Mouse (Mus musculus) bone marrow macrophage, adult 2 months (primary cell): Measurements from ENCODE around the gene Daam2. TPM values are rescaled to one million over a fixed set of nuclear protein-coding genes. Genes with fewer than 3 reads are reported as not detected.

Experiments
- H3K27ac ChIP-seq: 2 replicates; pipeline ENCODE4 v1.5.1; 2012; ENCODE audit warnings: low read depth, low read length; ENCODE audit not compliant: insufficient read depth
- H3K4me1 ChIP-seq: 2 replicates; pipeline ENCODE4 v1.6.1; 2012; ENCODE audit warnings: low read length; ENCODE audit not compliant: control insufficient read depth, insufficient read depth
- H3K4me3 ChIP-seq: 2 replicates; pipeline ENCODE4 v1.5.1; 2012; ENCODE audit warnings: mild to moderate bottlenecking, low read length, moderate library complexity; ENCODE audit not compliant: insufficient read depth
- CTCF ChIP-seq: IDR thresholded peaks from 2 replicates; pipeline ENCODE4 v1.5.1; 2012; ENCODE audit warnings: low read depth, mild to moderate bottlenecking, low read length, moderate library complexity
- POLR2A ChIP-seq: IDR thresholded peaks from 2 replicates; pipeline ENCODE4 v1.6.1; 2012; ENCODE audit warnings: mild to moderate bottlenecking, low read depth, low read length, borderline replicate concordance
- polyA plus RNA-seq: library from polyadenylated mRNA; stranded (reverse); fragments of >200 nt; gene quantifications from 2 replicates; pipeline ENCODE4 v1.2.4, GENCODE M21; 2012; ENCODE audit not compliant: missing spikeins, insufficient read depth, insufficient read length

The Daam2 gene
- polyA plus RNA-seq, 1 experiment = not detected

- TF ChIP-seq CTCF (no peak), POLR2A (no peak)
- no peak overlapping the region for H3K27ac ChIP-seq
Observed at GRCm38 (mm10) chr17:49522435-49522834, 41.7 kb downstream of the Daam2 start.

DNA sequence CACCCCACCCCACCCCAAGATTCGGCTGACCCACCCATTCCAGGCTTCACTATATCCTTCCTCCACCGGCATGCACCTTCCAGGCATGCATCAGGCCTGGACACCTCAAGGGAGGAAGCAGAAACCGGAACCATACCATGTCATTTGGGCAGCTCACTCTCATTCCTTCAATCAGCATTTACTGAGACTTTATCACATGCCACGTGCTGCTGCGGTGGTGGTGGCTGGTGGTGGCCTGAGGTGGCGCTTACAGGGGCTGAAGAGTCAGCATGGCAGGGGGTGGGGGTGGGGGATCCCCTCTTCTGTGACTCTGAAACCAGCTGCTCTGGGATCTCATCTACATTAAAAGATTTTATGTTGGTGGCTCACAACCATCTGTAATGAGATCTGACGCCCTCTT is 42.1 kb downstream of the Daam2 start:
- H3K4me3 ChIP-seq = no peak overlapping the region
- H3K27ac ChIP-seq = no peak overlapping the region
- TF ChIP-seq POLR2A = no peak
- TF ChIP-seq CTCF = no peak
- H3K4me1 ChIP-seq = no peaks in the 10 kb centered on the region

More at GRCm38 (mm10) chr17:49522435-49522834, 41.7 kb downstream of the Daam2 start:
- no peaks in the 10 kb centered on the region for H3K4me1 ChIP-seq
- H3K4me3 ChIP-seq = no peak overlapping the region

DNA sequence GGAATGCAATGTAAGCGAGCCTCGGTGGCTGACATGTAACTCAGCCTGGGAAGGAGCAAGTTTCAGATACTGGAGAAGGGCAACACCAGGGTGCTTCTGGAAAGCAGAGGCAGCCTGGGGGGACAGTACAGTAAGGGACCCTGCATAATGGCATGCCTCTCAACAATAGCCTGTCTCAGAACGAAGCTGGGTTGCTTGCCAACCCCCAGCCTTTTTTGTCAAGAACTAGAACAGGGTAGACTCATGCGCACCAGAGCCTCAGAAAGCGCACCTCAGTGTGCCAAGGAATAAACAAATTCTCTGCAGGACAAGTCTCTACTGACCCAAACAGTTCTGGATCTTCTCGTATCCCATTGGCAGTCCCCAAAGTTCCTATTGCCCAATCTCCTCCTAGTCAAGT is 43.5 kb downstream of the Daam2 start:
- no peak for TF ChIP-seq CTCF
- no peak for TF ChIP-seq POLR2A

DNA sequence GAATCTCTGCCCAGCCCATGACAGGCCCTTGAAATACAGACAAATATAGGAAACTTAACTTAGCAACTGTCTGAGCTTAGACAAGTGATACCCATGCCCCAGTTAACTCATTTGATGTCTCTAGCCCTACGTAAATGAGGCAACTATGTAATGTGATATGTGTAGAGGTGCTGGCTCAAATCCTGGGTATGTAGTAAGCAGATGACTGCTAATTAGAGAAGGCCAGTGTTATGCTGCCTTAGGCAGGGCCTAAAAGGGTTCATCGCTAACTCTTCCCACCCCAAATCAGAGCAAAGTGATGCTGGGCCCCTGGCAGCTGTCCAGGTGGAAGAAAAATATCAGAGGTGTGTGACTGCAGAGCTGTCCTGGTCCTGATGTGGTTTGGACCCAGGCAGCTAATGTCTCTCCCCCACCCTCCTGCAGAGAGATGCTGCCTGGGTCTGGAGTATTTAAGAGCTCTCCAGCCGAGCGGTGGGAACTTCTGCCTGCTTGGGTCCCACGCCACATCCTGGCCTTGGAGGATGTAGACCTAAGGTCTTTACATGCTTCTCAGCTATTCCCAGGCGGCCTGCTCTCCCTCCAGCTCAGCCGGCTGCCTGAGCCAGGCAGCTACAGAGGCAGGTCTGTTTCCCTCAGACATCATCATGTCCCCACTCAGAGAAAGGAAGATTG is 44.4 kb downstream of the Daam2 start:
- Histone ChIP-seq H3K4me3 (no peak overlapping the region), H3K4me1 (no peaks in the 10 kb centered on the region), H3K27ac (no peak overlapping the region)
- TF ChIP-seq CTCF (no peak), POLR2A (no peak)

More for the DNA sequence above, 43.5 kb downstream of the Daam2 start:
- H3K4me3 ChIP-seq = no peak overlapping the region
- H3K4me1 ChIP-seq = no peaks in the 10 kb centered on the region
- H3K27ac ChIP-seq = no peak overlapping the region

GRCm38 (mm10) chr17:49517091-49517490 is 47.1 kb downstream of the Daam2 start:
- TF ChIP-seq CTCF (no peak), POLR2A (no peak)
- no peak overlapping the region for H3K4me3 ChIP-seq
- no peak overlapping the region for H3K27ac ChIP-seq
- no peaks in the 10 kb centered on the region for H3K4me1 ChIP-seq

DNA sequence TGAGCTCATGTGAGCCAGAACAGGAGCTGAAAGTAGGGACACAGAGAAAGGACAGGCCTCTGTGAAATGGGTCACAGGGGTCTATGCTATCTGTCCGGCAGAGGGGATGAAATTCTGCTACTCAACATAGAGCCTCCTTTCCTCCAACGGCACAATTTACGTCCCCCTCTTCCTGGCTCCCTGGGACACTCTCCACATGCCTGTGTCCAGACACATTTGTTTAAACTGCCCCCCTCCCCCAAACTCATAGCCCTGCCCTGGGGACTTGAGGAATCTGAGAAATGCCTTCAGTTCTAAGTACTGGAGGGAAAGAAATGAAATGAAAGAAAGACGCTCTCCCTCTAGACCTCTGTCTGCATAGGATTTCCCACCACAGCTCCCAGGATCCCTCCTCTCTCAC is 48.5 kb downstream of the Daam2 start:
- TF ChIP-seq POLR2A (no peak), CTCF (no peak)
- Histone ChIP-seq H3K4me1 (no peaks in the 10 kb centered on the region), H3K4me3 (no peak overlapping the region), H3K27ac (no peak overlapping the region)

DNA sequence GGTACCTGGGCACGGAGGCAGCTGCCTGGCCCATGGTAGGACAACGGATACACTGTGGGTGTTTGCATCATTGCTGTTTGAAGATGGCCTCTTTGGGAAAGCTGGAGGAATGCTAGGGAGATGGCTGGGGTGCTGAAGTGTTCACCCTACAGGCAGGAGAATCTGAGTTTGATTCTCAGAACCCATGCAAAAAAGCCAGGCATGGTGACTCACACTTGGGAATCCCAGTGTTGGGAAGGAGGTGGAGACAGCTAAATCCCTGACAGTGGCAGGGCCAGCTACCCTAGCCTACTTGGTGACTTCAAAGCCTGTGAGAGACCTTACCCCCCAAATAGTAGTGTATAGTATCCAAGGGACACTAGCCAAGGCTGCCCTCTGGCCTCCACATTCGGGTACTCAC is 49.0 kb downstream of the Daam2 start:
- no peak for TF ChIP-seq POLR2A
- no peak for TF ChIP-seq CTCF

DNA sequence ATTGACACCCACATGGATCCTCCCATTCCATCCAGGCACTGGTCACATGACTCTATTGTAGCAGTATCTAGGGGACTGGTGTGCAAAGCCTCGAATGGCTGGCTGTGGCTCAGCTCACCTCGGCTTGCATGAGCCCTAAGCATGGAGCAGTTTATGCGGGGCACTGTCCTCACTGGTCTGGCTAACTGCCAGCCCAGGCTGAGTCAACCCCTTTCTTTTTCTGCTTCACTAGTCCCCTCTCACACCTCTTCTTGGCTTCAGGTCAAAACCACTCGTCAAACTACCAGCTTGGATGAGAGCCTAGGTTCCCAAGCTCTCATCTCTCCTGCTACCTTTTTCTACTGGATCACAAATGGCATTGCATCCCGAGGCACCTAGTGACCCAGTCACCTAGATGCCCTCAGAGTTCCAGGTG is 51.5 kb downstream of the Daam2 start:
- H3K4me3 ChIP-seq = no peak overlapping the region
- no peaks in the 10 kb centered on the region for H3K4me1 ChIP-seq
- H3K27ac ChIP-seq = no peak overlapping the region
- no peak for TF ChIP-seq POLR2A
- TF ChIP-seq CTCF = no peak

More for the DNA sequence above, 49.0 kb downstream of the Daam2 start:
- H3K4me1 ChIP-seq = no peaks in the 10 kb centered on the region
- H3K27ac ChIP-seq = no peak overlapping the region
- no peak overlapping the region for H3K4me3 ChIP-seq

- no peak for TF ChIP-seq POLR2A
- no peak for TF ChIP-seq CTCF
- H3K27ac ChIP-seq = no peak overlapping the region
Observed at GRCm38 (mm10) chr17:49509431-49509830, 54.7 kb downstream of the Daam2 start.

DNA sequence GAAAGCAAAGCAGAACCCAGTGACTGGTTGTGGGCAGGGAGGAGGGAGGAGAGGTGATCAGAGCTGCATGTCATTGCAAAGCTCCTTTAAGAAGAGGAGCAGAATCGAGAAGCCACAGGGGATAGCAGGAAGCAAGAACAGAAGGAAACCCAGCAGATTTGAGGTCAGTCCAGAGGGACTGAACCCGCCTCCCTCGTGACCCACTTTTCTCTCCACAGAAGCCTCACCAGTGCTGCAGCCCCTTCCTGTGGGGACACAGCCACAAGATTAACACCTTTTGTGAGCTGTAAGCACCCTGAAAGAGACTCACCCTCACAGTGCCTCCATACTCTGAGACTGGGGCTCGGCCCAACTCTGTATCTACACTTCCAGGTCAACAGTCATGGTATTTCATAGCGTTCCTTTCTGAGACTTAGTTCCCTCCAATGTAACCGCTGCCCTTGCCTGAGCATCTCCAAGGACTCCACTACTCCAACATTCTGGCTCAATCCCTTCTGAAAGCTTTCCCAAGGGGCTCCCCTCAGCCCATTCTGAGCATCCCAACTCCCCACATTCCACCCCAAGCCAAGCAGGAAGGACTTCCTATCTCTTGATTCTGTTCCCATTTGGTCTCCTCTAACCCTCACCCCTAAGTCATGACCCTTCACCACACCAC is 60.8 kb downstream of the Daam2 start:
- Histone ChIP-seq H3K27ac (no peak overlapping the region), H3K4me3 (no peak overlapping the region), H3K4me1 (no peaks in the 10 kb centered on the region)
- no peak for TF ChIP-seq POLR2A
- TF ChIP-seq CTCF = no peak

More at GRCm38 (mm10) chr17:49509431-49509830, 54.7 kb downstream of the Daam2 start:
- H3K4me1 ChIP-seq = no peaks in the 10 kb centered on the region
- H3K4me3 ChIP-seq = no peak overlapping the region
